Mouse (Mus musculus) E14TG2a.4 (cell line): ENCODE data around the gene Slc35e3.

Source experiments
- CTCF ChIP-seq: conservative IDR thresholded peaks from 2 replicates; pipeline ENCODE4 v1.5.1; 2014; ENCODE audit warnings: low read length
- POU5F1 ChIP-seq: IDR thresholded peaks from 2 replicates; pipeline ENCODE4 v1.6.1; 2014; ENCODE audit warnings: low read length, borderline replicate concordance

DNA sequence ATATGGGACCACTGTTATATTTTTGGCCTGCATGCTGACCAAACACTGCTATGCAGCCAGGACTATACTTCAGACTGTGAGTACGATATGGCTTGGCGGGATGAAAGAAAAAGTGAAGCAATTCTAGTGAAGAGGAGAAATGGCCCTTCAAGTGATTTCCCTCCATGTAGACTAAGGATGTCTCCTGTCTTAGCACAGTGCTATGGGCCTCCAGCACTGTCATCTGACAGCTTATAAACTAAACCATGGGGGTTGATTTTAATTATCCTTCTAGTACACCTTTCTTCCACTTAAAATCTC, 45.0 kb upstream of the Slc35e3 start:
- TF ChIP-seq CTCF (no peak), POU5F1 (no peak)
